Mouse (Mus musculus) limb, embryonic 13.5 days (tissue): ENCODE measurements around the gene Eme2. TPM values are rescaled to one million over a fixed set of nuclear protein-coding genes. Genes with fewer than 3 reads are reported as not detected.
A peak's percentile ranks its signal among the peaks of the same experiment; 100 is the strongest.

Source experiments
- ATAC-seq: fragments of 200-750 bp; cut with Nextera tagmentation; 2 replicates; pipeline ENCODE4 v1.8.0; 2017; ENCODE audit warnings: low read depth, moderate number of reproducible peaks, moderate TSS enrichment; ENCODE audit not compliant: low FRiP score
- H3K27ac ChIP-seq: fragments of 300-500 bp; sonication (generic); 2 replicates; pipeline ENCODE4 v1.5.1; 2015; ENCODE audit warnings: inconsistent platforms, mild to moderate bottlenecking, moderate library complexity
- H3K27me3 ChIP-seq: fragments of 300-500 bp; sonication (generic); 2 replicates; pipeline ENCODE4 v1.6.1; 2015; ENCODE audit warnings: mild to moderate bottlenecking, inconsistent platforms
- H3K36me3 ChIP-seq: fragments of 300-500 bp; sonication (generic); 2 replicates; pipeline ENCODE4 v1.6.1; 2015; ENCODE audit warnings: inconsistent platforms, mild to moderate bottlenecking, moderate library complexity
- H3K4me1 ChIP-seq: fragments of 300-500 bp; sonication (generic); 2 replicates; pipeline ENCODE4 v1.6.1; 2015; ENCODE audit warnings: inconsistent platforms
- H3K4me2 ChIP-seq: fragments of 300-500 bp; sonication (generic); replicated peaks from 2 replicates; pipeline ENCODE4 v1.6.1; 2015; ENCODE audit warnings: inconsistent platforms, mild to moderate bottlenecking, moderate library complexity
- H3K4me3 ChIP-seq: fragments of 300-500 bp; sonication (generic); 2 replicates; pipeline ENCODE4 v1.5.1; 2015; ENCODE audit warnings: moderate library complexity, mild to moderate bottlenecking, inconsistent platforms
- H3K9ac ChIP-seq: fragments of 300-500 bp; sonication (generic); 2 replicates; pipeline ENCODE4 v1.6.1; 2015; ENCODE audit warnings: mild to moderate bottlenecking, inconsistent platforms
- H3K9me3 ChIP-seq: fragments of 300-500 bp; sonication (generic); 2 replicates; pipeline ENCODE4 v1.6.1; 2016; ENCODE audit warnings: inconsistent platforms
- WGBS: fragments of 180-500 bp; shearing (Covaris S2); methylation state at CpG from one replicate; pipeline ENCODE4 v1.1.7; 2015; 5-methylcytosine and 5-hydroxymethylcytosine counted together
- polyA plus RNA-seq: library from polyadenylated mRNA; unstranded; fragments of >200 nt; fragmentation: Nextera tagmentation; extraction: Ambion mirVana; gene quantifications from 2 replicates; pipeline ENCODE4 v1.2.1, GENCODE M21; 2015

The Eme2 gene
- polyA plus RNA-seq, 1 experiment from 2014 or later: 35.6 TPM

DNA sequence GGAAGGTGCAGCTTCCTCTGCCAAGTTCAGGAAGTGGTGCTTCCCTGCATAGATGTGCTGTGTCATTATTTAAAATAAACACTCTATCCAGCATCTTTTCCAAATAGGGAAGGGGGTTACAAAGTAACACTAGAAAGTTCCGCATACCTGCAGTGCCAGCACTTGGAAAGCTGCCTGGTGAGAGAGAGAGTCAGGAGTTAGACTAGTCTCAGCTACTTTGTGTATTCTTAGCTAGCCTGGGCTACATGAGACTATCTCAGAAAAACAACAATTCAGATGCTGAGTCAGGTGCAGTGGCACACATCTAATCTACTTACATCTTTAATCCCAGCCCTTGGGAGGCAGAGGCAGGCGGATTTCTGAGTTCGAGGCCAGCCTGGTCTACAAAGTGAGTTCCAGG, 33.1 kb downstream of the Eme2 start:
- H3K9me3 ChIP-seq: no peaks in the 10 kb centered on the region
- H3K4me2 ChIP-seq: no peak overlapping the region
- H3K36me3 ChIP-seq: peaks cover 72% of the 10 kb centered on the region
- no peaks in the 10 kb centered on the region for H3K27me3 ChIP-seq
- H3K27ac ChIP-seq: no peak overlapping the region
- H3K9ac ChIP-seq: no peak overlapping the region
- no peaks in the 10 kb centered on the region for H3K4me1 ChIP-seq
- WGBS: 90% methylated on average over 3 of the region's 3 CpGs
- no peak overlapping the region for H3K4me3 ChIP-seq
- no peak for ATAC-seq

DNA sequence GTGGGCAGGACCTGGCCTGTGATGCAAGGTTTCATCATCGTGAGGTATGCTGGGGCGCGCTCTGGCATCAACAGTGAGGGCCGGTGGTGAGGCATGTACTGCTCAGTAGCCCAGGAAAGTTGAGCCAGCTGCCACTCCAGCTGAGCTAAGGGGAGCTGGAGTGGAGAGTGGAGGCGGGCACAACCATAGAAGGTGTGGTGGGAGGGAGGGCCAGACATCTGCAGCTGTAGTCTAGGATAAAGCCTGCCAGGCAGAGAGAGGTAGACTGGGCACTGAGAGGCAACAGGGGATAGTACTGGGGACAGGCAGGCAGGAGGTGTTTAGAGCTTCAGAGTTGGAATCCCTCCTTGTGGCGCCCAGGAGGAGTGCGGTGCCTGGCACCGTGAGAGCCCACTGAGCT, 34.8 kb downstream of the Eme2 start:
- WGBS: 91% methylated on average over 8 of the region's 8 CpGs
- no peak overlapping the region for H3K4me2 ChIP-seq
- H3K36me3 ChIP-seq: peaks cover 77% of the 10 kb centered on the region
- no peak overlapping the region for H3K9ac ChIP-seq
- ATAC-seq: no peak
- H3K27ac ChIP-seq: no peak overlapping the region
- H3K4me3 ChIP-seq: no peak overlapping the region
- no peaks in the 10 kb centered on the region for H3K27me3 ChIP-seq
- H3K4me1 ChIP-seq: no peaks in the 10 kb centered on the region
- H3K9me3 ChIP-seq: no peaks in the 10 kb centered on the region

DNA sequence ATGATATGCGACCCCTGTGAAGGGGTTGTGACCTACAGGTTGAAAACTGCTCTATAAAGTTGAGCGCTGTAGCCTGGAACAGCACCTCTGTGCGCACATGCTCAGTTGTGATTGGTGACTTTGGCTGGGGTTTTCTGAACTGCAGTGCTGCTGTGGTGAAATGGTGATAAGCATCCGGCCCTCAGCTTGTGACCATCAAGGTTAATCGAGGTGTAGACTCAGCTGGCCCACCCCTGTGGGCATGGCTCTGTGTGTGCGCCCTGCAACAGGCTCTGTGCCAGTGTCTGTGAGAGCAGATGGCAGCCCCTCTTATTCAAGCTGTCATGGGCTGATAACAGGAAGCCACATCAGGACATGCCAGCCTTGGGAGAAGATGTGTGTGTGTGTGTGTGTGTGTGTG, 35.9 kb downstream of the Eme2 start:
- Histone ChIP-seq H3K4me1 (no peaks in the 10 kb centered on the region), H3K36me3 (peaks cover 67% of the 10 kb centered on the region), H3K9me3 (no peaks in the 10 kb centered on the region), H3K4me3 (no peak overlapping the region), H3K27me3 (no peaks in the 10 kb centered on the region), H3K9ac (no peak overlapping the region), H3K27ac (no peak overlapping the region), H3K4me2 (no peak overlapping the region)
- ATAC-seq: no peak
- 88% methylated on average over 6 of the region's 6 CpGs for WGBS

DNA sequence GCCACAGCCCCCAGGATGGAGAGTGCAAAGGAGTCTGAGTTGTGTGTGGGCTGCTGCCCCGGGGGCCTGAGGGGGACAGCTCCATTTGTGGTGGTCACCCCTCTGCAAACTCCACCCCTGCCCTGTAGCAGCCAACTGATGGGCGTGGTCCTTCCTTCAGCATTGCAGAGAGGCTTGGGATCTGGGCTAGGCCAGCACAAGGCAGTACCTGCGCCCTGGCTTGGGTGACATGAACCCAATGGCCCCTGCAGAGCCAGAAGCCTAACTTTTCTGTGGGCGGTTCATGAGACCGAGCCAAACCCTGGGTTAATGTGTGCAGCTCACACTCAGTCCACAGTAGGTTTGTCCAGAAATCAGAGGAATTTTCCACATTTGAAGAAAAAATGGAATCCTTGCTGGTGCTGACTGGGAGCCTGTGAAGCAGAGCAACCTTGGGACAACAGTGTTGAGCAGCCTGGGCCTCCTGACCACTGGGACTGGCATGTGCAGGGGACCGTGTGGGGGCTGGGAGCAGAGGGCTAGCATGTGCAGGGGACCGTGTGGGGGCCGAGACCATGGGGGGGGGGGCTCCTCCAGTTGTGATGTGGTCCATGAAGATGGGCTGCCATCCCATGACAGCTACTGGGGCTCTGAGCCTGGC, 36.9 kb downstream of the Eme2 start:
- WGBS: 84% methylated on average over 8 of the region's 8 CpGs
- Histone ChIP-seq H3K9me3 (no peaks in the 10 kb centered on the region), H3K27me3 (no peaks in the 10 kb centered on the region), H3K36me3 (peaks cover 67% of the 10 kb centered on the region), H3K4me2 (no peak overlapping the region), H3K4me3 (no peak overlapping the region), H3K9ac (no peak overlapping the region), H3K27ac (no peak overlapping the region), H3K4me1 (no peaks in the 10 kb centered on the region)
- no peak for ATAC-seq

DNA sequence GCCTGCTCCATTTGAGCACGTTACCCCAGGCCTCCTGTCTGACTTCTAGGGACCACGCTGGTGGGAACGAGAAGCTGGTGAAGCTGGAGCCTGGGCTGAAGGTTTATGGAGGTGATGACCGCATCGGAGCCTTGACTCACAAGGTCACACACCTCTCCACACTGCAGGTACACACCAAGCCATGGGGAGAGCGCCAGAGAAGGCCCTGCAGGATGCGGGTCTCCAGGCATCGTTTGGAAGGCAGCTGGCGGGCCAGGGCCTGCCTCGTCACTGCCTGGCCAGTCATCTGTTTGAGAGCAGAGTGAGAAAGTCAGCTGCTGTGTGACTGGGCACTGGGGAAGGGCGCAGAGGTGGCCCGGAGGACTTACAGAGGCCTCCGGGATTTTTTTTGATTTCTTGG, 38.3 kb downstream of the Eme2 start:
- Histone ChIP-seq H3K9ac (no peak overlapping the region), H3K27ac (no peak overlapping the region), H3K36me3 (peaks cover 60% of the 10 kb centered on the region), H3K9me3 (no peaks in the 10 kb centered on the region), H3K27me3 (peaks cover 3% of the 10 kb centered on the region), H3K4me2 (no peak overlapping the region), H3K4me1 (peaks cover 1% of the 10 kb centered on the region), H3K4me3 (no peak overlapping the region)
- ATAC-seq: no peak
- WGBS: 89% methylated on average over 13 of the region's 13 CpGs

DNA sequence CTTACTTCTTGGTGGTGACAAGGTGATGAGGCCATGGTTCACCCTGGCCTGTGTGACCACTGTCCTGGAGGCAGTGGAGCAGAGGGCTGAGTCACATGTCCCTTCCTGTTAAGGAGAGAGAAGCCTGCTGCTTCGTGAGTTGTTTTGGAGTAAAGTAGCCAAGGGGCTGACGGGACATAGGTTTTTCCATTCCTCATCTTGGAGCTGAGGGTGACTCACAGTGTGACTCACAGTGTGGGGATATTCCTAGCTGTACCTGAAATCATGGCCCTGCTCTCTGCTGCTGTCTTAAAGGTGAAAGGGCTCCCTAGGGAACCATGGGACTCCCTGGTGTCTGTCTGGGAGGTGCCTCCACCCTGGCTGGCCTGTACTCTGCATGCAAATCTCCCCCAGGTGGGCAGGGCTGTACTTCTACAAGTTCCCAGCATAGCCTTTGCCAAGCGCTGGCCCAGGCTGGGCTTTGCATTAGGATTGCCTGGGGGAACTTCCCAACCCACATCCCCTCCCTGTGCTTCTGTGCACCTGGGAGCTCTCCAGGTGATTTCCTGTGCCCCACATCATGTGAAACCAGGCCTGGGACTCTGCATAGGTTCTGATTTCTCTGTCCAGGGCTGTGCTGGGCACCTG, 38.9 kb downstream of the Eme2 start:
- H3K9ac ChIP-seq: no peak overlapping the region
- H3K27ac ChIP-seq: no peak overlapping the region
- no peak overlapping the region for H3K4me2 ChIP-seq
- peaks cover 7% of the 10 kb centered on the region for H3K4me1 ChIP-seq
- peaks cover 54% of the 10 kb centered on the region for H3K36me3 ChIP-seq
- ATAC-seq: no peak
- no peak overlapping the region for H3K4me3 ChIP-seq
- 82% methylated on average over 3 of the region's 3 CpGs for WGBS
- H3K9me3 ChIP-seq: no peaks in the 10 kb centered on the region
- H3K27me3 ChIP-seq: peaks cover 9% of the 10 kb centered on the region

DNA sequence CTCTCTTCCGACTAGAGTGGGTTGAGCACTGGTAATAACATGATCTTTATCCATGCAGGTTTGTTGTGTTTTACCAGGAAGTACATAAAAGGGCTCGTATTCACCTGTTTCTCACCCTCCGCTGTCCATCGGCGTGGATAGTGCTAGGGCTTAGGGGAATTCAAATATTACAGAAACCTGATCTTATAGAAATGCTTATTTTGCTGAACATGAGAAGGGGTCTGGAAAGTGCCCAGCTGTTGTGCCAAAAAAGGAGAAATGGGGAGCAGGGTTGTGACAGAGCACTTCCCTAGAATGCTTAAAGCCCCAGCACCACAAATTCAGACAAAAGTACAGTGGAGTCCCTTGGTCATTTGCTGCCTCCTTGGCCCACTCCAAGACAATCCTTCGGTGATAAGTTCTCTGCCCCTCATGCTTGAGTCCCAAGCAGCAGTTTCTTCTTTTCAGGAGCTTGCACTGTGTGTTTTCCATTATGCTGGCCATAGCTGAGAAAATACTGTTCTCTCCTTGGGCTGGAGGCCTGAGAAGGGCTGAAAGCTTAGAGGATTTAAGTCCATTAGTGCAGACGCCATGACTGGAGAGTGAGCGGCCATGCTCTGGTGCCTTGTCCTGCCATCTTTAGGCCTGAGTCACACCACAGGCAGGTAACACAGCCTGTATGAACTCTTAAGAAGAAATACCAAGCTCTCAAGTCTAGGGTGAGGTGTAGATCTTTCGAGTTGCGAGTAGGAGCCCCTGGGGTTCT, 43.3 kb downstream of the Eme2 start:
- H3K27ac ChIP-seq: no peak overlapping the region
- H3K4me3 ChIP-seq: peak overlapping the region; percentile 82
- WGBS: 79% methylated on average over 10 of the region's 10 CpGs
- H3K36me3 ChIP-seq: peaks cover 23% of the 10 kb centered on the region
- no peaks in the 10 kb centered on the region for H3K9me3 ChIP-seq
- H3K4me1 ChIP-seq: peaks cover 21% of the 10 kb centered on the region
- no peak for ATAC-seq
- peak overlapping the region; percentile 96 for H3K4me2 ChIP-seq
- H3K27me3 ChIP-seq: peaks cover 11% of the 10 kb centered on the region
- peak overlapping the region; percentile 77 for H3K9ac ChIP-seq

DNA sequence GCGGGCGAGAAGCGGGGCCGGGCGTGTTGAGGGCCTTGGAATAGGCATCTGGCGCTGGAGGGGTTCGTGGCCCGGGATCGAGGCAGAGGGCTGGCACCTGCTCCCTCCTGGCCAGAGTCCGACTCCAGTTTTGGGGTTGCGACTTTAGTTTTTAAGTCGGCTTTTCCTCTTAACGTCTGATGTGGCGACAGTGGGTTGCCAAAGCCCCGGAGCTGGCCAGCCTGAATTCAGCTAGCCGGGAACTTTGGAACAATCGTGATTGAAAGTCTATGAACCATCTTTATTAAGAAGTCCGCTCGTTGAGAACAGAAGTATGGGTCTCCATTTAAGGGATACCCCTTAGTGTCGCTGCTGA, 44.1 kb downstream of the Eme2 start:
- no peak for ATAC-seq
- H3K9ac ChIP-seq: peak overlapping the region; percentile 77
- peak overlapping the region; percentile 96 for H3K4me2 ChIP-seq
- no peaks in the 10 kb centered on the region for H3K9me3 ChIP-seq
- peak overlapping the region; percentile 82 for H3K4me3 ChIP-seq
- peaks cover 15% of the 10 kb centered on the region; the same call in 1 of the 2 replicates for H3K36me3 ChIP-seq
- H3K27me3 ChIP-seq: peaks cover 11% of the 10 kb centered on the region
- H3K27ac ChIP-seq: no peak overlapping the region
- WGBS: under 1% methylated on average over 20 of the region's 20 CpGs
- H3K4me1 ChIP-seq: peaks cover 21% of the 10 kb centered on the region

DNA sequence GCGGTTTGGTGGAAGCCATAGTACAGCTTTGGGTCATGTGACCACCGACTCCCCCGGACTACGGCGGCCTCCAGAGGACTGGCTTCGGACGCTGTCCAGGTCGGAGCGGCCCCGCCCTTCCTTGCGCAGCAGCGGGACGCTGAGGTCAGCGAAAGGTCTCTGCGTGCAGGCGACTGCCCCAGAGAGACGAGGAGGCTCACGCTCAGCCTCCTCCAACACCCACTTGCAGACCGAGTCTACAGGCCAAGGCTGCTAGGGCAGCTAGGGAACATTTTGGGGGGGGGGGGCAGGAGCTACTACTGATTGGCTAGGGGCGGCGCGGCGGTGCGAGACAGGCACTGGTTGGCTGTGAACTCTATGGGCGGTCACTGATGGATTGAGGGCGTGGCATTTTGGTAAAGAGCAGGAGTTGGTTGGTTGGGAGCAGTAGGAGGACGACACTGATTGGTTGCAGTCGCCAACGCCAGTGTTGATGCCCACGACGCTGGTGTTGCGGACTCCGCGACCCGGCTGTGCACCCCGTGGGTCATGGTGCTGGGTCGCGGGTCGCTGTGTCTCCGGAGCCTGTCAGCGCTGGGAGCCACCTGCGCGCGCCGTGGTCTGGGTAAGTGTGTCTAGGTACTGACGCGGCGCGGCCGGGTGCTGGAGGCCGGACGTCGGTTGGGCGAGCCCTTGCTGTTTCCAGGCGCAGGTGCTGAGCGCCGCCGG, 44.7 kb downstream of the Eme2 start, which contains the start of gene Fahd1:
Fahd1 (minus strand) TSS at position 300 of the 708 bp plus-strand sequence.
- H3K36me3 ChIP-seq: peaks cover 12% of the 10 kb centered on the region; the same call in 1 of the 2 replicates
- peak within 1 kb of the TSS; percentile 96 for H3K4me2 ChIP-seq
- under 1% methylated on average over 58 of the region's 58 CpGs for WGBS
- H3K4me1 ChIP-seq: peaks cover 21% of the 10 kb centered on the region
- H3K9me3 ChIP-seq: no peaks in the 10 kb centered on the region
- H3K9ac ChIP-seq: peak within 1 kb of the TSS; percentile 82
- ATAC-seq: peak; percentile 100
- H3K4me3 ChIP-seq: peak within 1 kb of the TSS; percentile 82
- H3K27me3 ChIP-seq: peaks cover 13% of the 10 kb centered on the region
- H3K27ac ChIP-seq: peak within 1 kb of the TSS; percentile 85

DNA sequence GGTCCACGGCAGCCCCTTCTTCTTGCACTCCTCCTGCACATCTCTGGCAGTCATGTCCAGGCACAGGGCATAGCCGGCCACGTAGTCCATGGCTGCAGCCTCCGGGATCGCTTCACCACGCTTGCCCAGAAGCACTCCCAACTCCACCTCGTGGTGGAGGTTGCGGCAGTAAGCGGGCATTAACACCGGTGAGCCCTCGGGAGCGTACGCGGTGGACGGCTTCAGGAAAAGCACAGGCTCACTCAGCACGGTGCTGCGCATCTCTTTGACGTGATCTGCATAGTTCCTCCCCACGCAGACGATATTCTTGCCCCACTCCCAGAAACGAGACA, 45.2 kb downstream of the Eme2 start:
- peak overlapping the region; percentile 85 for H3K27ac ChIP-seq
- H3K4me2 ChIP-seq: peak overlapping the region; percentile 96
- H3K4me1 ChIP-seq: peaks cover 21% of the 10 kb centered on the region
- peak overlapping the region; percentile 82 for H3K9ac ChIP-seq
- no peaks in the 10 kb centered on the region for H3K9me3 ChIP-seq
- 0% methylated on average over 21 of the region's 21 CpGs for WGBS
- H3K4me3 ChIP-seq: peak overlapping the region; percentile 82
- ATAC-seq: peak; percentile 42
- H3K27me3 ChIP-seq: peaks cover 19% of the 10 kb centered on the region
- peaks cover 12% of the 10 kb centered on the region; the same call in 1 of the 2 replicates for H3K36me3 ChIP-seq

DNA sequence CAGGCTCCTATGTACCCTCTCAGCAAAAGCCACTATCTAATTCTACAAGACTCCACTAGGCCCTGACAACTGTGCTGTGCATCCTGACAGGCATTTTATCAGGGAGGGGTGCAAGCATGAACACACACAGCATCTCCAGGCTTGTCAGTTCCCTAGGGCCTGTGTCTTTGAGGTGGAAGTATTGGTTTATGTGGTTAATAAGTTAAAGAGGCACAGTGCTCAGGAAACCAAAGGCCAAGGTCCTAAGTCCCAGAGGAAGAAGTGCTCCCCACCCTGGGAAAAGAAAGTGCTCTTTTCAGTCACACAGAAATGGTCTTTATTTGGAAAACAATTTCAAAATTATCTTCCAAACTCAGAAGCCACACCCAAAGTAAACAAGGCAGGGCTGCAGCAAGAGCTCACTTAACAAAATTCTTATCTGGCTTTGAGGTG, 46.3 kb downstream of the Eme2 start:
- H3K4me1 ChIP-seq: peaks cover 21% of the 10 kb centered on the region
- H3K9me3 ChIP-seq: no peaks in the 10 kb centered on the region
- peaks cover 7% of the 10 kb centered on the region; the same call in 1 of the 2 replicates for H3K36me3 ChIP-seq
- H3K9ac ChIP-seq: no peak overlapping the region
- peaks cover 28% of the 10 kb centered on the region for H3K27me3 ChIP-seq
- H3K27ac ChIP-seq: no peak overlapping the region
- H3K4me2 ChIP-seq: peak overlapping the region; percentile 96
- H3K4me3 ChIP-seq: peak overlapping the region; percentile 82
- no peak for ATAC-seq

DNA sequence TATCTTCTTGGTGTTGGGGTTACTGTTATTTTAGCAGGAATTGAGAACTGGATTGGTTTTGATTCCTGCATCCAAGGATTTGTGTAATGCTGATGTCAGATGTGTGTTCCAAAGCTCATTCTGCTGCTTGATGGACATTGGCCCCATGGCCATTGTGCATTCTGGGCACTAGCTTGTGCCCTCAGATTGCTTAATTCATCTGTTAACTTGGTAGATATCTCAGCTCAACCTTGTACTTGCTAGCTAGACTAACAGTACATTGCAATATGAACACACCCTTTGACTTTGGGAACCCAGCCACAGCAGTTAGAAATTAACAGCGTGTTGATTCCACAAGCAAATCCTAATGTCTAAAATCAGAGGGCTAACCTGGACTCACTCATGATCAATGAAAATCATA, 47.5 kb downstream of the Eme2 start:
- no peak overlapping the region for H3K27ac ChIP-seq

More for the DNA sequence above, 47.5 kb downstream of the Eme2 start:
- 91% methylated on average over 1 of the region's 1 CpGs for WGBS
- Histone ChIP-seq H3K27me3 (peaks cover 30% of the 10 kb centered on the region), H3K9me3 (no peaks in the 10 kb centered on the region), H3K36me3 (no peaks in the 10 kb centered on the region), H3K9ac (no peak overlapping the region), H3K4me1 (peaks cover 21% of the 10 kb centered on the region), H3K4me3 (no peak overlapping the region), H3K4me2 (no peak overlapping the region)
- ATAC-seq: no peak
